Mouse (Mus musculus): ENCODE results near the gene Krtap1-4.

Krtap1-4 gene

GRCm38 (mm10) chr11:99550765-99551164 is 32.7 kb downstream of the Krtap1-4 start, which contains the start of gene Krtap3-3:
Krtap3-3 (minus strand) TSS chr11:99550865.
- DNase-seq (ENCODE audit: low read depth, low spot score), result no peak

- no peak for DNase-seq (ENCODE audit: low read depth, low spot score)
Observed at GRCm38 (mm10) chr11:99547892-99548291, 35.6 kb downstream of the Krtap1-4 start.

GRCm38 (mm10) chr11:99539721-99540120 is 43.7 kb downstream of the Krtap1-4 start:
- no peak for DNase-seq (ENCODE audit: low read depth, low spot score)
